Mouse (Mus musculus) adrenal gland (tissue): ENCODE results near the gene Cyp21a1.
"Not testable (repeated sequence)": the region's sequence is repeated elsewhere in the genome, so short reads cannot be mapped to it uniquely, and the experiment has no call there.

ENCODE experiments used
- intact Hi-C: fragments of 180-260 bp; cut with DNase I; formaldehyde crosslinking; loops from one replicate; pipeline ENCODE4 v1.15.1; 2025
- microRNA-seq, 2 experiments: library from miRNA; unstranded; fragments of <30 nt; microRNA quantifications; one replicate each; pipeline ENCODE4; 2019

Cyp21a1 gene

GRCm38 (mm10) chr17:34807176-34807575 is 2.8 kb upstream of the Cyp21a1 start:
- intact Hi-C loops = no loop called here

GRCm38 (mm10) chr17:34804871-34805562 is 656 bp upstream of the Cyp21a1 start:
- intact Hi-C loops = no loop called here

DNA sequence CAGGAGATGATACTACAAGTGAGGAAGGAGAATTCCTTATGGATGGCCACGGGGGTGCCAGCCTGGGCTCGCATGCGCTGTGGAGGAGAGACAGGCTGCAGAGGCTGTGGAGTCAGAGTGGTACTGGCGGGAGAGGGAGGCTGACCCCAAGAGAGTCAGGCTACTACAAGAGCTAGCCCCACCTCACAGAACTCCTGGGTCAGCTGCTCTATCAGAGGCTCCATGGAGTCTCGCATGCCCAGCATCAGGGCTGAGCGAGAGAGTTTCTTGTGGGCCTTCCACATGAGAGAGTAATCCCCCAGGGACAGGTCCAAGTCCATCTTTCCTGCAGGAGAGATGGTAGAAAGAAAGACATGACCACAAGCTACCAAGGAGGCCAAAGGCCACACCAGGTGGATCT is 994 bp downstream of the Cyp21a1 start:
- intact Hi-C loops = not testable (repeated sequence)

GRCm38 (mm10) chr17:34802756-34803155 is 1.6 kb downstream of the Cyp21a1 start:
- intact Hi-C loops = not testable (repeated sequence)

GRCm38 (mm10) chr17:34800781-34801305 is 3.5 kb downstream of the Cyp21a1 start:
- intact Hi-C loops = not testable (repeated sequence)

DNA sequence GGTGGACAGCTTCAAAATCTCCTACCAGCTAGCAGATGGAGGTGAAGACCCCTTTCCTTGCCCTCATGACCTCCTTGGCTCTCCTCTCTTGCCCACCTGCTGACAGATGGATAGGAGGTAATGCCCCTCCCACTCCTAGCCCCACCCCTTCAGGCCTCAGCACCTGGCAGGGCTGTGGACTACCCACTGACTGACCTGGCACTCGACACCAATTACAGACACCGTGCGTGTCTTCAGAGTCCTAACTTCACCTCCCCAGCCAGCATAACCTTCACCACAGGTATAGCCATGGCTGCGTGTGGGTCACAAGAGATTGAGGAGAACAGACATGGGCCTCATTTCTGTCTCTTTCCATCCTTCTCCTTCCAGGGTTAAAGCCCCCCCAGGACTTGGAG is 4.8 kb downstream of the Cyp21a1 start:
- intact Hi-C loops = loop anchor here (5.0 kb wide), 1 partner anchor 82 kb away; no protein-coding TSS in a partner anchor

DNA sequence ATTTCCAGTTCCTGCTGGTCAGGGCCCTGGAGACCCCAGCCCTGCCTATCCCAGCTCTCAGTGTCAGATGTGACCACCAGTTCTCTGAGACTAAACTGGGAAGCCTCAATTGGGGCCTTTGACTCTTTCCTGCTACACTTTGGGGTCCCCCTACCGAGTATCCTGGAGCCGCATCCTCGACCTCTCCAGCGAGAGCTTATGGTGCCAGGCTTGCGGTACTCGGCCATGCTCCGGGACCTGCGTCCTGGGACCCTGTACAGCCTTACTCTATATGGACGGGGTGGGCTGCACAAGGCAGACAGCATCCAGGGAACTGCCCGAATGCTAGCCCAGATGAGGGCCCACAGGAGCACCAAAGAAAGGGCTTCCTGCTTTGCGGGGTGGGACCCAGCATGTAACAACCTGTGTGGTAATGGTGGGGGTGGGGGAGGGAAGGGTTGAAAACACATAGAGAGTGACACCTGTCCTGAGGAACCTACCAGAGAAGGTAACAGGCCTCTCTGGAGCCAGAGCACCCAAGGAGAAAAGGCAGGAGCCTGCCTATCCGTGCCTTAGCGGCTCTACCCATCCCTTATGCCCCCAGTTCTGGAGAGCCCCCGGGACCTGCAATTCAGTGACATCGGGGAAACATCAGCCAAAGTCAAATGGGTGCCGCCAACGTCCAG is 5.4 kb downstream of the Cyp21a1 start:
- intact Hi-C loops = loop anchor here (5.0 kb wide), 1 partner anchor 82 kb away; no protein-coding TSS in a partner anchor

GRCm38 (mm10) chr17:34798071-34798470 is 6.3 kb downstream of the Cyp21a1 start:
- intact Hi-C loops = loop anchor here (5.0 kb wide), 1 partner anchor 81 kb away; no protein-coding TSS in a partner anchor

DNA sequence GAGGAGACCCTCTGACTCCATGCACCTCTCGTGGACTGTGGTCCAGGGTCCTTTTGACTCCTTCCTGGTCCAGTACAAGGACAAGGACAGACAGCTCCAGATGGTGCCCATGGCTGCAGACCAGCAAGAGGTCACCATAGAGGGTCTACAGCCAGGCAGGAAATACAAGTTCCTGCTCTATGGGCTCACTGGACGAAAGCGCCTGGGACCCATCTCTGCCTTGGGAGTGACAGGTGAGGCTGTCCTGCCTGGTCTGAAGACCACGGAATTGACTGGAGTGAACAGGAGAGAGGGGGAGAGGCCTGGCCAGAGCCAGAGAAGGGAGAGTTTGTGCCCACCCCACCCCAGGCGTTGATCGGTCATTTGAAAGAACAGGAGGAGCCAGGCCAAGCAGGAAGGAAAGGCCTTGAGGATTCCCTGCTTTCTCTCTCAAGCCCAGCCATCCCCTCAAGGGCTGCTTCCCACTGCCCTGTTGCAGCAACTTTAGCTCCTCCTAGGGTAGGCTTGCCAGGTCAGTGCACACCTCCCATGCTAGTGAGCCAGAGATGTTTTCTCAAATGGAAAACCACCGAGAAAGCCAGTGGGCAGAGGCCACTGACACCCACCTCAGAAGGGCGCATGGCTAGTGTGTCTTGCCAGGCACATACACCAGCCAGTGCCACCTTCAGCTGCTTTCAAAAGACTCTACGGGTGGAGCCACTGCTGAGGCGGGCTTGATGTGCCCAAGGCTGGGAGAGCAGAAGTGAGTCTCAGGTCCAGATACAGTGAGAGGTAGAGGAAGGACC is 7.0 kb downstream of the Cyp21a1 start:
- intact Hi-C loops = loop anchor here (5.0 kb wide), 1 partner anchor 80 kb away; no protein-coding TSS in a partner anchor

DNA sequence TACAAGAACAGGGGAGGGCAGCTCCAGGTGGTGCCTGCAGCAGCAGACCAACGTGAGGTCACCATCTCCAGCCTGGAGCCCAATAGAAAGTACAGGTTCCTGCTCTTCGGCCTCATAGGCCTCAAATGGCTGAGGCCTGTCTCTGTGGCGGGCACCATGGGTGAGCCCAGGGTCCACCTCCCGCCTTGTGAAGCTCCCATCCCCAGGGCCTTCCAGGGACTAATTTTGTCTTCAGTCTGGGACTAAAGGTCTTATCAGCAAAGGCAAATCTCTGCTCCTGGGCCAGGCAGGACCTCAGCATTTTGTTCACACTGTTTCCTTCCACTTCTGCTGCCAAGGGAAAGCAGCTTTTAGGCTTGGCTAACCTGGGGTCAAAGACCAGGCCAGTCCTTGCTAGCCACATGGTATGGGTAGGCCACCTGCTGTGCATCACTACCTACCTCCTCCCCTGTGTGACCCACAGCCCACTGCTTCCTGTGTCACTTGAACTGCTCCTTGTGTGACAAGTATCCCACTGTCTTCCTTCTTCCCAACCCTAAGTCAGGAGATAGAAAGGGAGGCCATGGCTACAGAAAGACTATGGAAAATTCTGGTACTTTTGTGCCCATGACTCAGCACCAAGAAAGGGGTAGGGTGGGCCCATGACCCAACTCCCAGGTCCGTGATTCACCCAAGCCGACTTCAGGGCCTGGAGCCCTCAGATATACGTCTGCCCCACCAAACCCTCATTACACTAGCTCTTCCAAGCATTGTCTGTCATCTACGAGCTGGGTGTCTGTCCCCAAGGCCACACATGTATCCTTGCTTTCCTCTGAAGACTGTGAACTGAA is 7.8 kb downstream of the Cyp21a1 start:
- intact Hi-C loops = loop anchor here (5.0 kb wide), 1 partner anchor 79 kb away; no protein-coding TSS in a partner anchor

DNA sequence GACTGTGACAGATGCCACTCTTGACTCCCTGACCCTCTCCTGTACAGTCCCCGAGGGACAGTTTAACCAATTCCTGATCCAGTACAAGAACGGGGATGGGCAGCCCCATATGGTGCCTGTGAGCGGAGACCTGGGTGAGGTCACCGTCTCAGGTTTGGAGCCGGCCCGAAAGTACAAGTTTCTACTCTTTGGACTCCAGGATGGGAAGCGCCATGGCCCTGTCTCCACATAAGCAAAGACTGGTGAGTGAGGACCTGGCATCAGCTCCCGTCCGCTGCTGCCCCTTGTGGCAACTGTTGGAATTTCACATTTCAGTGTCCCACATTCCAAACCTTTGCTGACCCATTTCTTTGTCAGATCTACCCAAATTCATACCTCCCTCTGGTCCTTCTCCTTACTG is 8.7 kb downstream of the Cyp21a1 start:
- intact Hi-C loops = loop anchor here (5.0 kb wide), 1 partner anchor 78 kb away; no protein-coding TSS in a partner anchor

DNA sequence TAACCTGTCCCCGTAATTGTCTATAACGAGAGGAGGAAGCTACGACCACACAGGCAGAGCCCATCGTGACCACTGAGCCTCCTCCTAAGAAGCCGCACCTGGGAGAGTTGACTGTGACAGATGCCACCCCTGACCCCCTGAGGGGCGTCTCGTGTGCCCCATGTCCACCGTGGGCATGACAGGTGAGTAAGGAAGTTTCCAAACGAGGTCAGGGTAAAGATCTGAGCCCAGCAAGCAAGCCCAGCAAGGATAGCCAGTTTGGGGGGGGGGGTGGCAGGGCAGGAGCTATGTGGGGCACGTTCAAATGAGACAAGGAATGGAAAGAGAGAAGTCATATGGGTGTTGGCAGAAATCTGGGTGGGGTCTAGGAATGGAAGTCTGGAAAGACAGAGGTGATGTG is 9.3 kb downstream of the Cyp21a1 start:
- intact Hi-C loops = loop anchor here (5.0 kb wide), 1 partner anchor 78 kb away; no protein-coding TSS in a partner anchor

GRCm38 (mm10) chr17:34777680-34778325 is 26.6 kb downstream of the Cyp21a1 start:
- intact Hi-C loops = no loop called here

- intact Hi-C loops = no loop called here
Observed at GRCm38 (mm10) chr17:34761471-34761870, 42.9 kb downstream of the Cyp21a1 start.

Small RNA genes within 50 kb of the gene (microRNA-seq; reads per million reads assigned to microRNA genes)
- gene Gm27471 (0 to 0.74 reads per million in 2 experiments), gene Mir6970 (0 to 0.23 reads per million in 2 experiments), gene Mir6971 (2.6 to 3.9 reads per million in 2 experiments)
